Mouse (Mus musculus): ENCODE results near the gene Ldhd. TPM values are rescaled to one million over a fixed set of nuclear protein-coding genes. Genes with fewer than 3 reads are reported as not detected.
A peak's percentile ranks its signal among the peaks of the same experiment; 100 is the strongest.

Gene Ldhd
- polyA plus RNA-seq, 1 experiment from 2014 or later, result 0.45 TPM

GRCm38 (mm10) chr8:111613181-111613580 is 17.0 kb downstream of the Ldhd start:
- ATAC-seq (ENCODE audit: low FRiP score, low TSS enrichment), result no peak
- H3K9me3 ChIP-seq (ENCODE audit: control insufficient read depth, low read length), result no peaks in the 10 kb centered on the region
- no peak for DNase-seq
- no peak overlapping the region for H3K27ac ChIP-seq (replicated peaks; ENCODE audit: low read depth, low read length)
- 85% methylated on average over 5 of the region's 5 CpGs for WGBS
- H3K36me3 ChIP-seq (ENCODE audit: control insufficient read depth, insufficient read depth, low read length), result peaks cover 13% of the 10 kb centered on the region; the same call in 1 of the 2 replicates
- 0 out of 2 replicates have a peak, but pooled peaks cover 6% of the 10 kb centered on the region for H3K4me1 ChIP-seq (ENCODE audit: control insufficient read depth, insufficient read depth, low read length)
- H3K4me3 ChIP-seq (replicated peaks; ENCODE audit: low read depth, low read length), result no peak overlapping the region
- H3K27me3 ChIP-seq (ENCODE audit: control insufficient read depth, insufficient read depth, low read length), result no peaks in the 10 kb centered on the region
- H3K9ac ChIP-seq (replicated peaks; ENCODE audit: low read length), result no peak overlapping the region
- H3K4me2 ChIP-seq (ENCODE audit: low read length), result no peak overlapping the region

- Histone ChIP-seq H3K36me3 (ENCODE audit: control insufficient read depth, insufficient read depth, low read length) (peaks cover 11% of the 10 kb centered on the region; the same call in 1 of the 2 replicates), H3K27me3 (ENCODE audit: control insufficient read depth, insufficient read depth, low read length) (no peaks in the 10 kb centered on the region), H3K9ac (replicated peaks; ENCODE audit: low read length) (no peak overlapping the region), H3K4me1 (ENCODE audit: control insufficient read depth, insufficient read depth, low read length) (no peaks in the 10 kb centered on the region), H3K9me3 (ENCODE audit: control insufficient read depth, low read length) (no peaks in the 10 kb centered on the region), H3K27ac (replicated peaks; ENCODE audit: low read depth, low read length) (no peak overlapping the region), H3K4me3 (replicated peaks; ENCODE audit: low read depth, low read length) (no peak overlapping the region), H3K4me2 (ENCODE audit: low read length) (no peak overlapping the region)
- ATAC-seq (ENCODE audit: low FRiP score, low TSS enrichment), result no peak
- 98% methylated on average over 7 of the region's 7 CpGs for whole genome bisulfite sequencing
- no peak for DNase-seq
These were observed 22.8 kb downstream of the Ldhd start for GRCm38 (mm10) chr8:111607414-111607813.

GRCm38 (mm10) chr8:111606961-111607360 is 23.2 kb downstream of the Ldhd start:
- H3K27ac ChIP-seq (replicated peaks; ENCODE audit: low read depth, low read length), result no peak overlapping the region
- WGBS, result 93% methylated on average over 9 of the region's 9 CpGs

DNA sequence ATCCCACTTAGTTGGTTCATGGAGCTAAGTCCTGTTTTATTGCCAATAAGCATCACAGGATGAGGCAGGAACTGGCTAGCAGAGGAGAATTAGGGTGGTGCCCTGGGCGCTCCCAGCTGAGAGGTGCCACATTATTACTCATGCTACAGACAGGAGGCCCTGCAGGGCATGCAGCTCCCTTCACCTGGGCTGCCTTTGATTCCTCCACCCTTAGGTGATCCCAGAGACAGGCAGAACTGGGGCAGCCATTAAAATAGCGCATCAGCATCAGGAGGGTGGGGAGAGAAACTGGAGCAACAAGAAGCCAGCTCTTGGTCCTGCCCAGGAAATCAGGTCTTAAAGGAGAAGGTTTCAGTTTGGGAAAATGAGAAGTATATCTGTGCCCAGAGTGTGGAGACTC is 25.2 kb downstream of the Ldhd start:
- Histone ChIP-seq H3K9me3 (ENCODE audit: control insufficient read depth, low read length) (no peaks in the 10 kb centered on the region), H3K27ac (replicated peaks; ENCODE audit: low read depth, low read length) (no peak overlapping the region), H3K4me2 (ENCODE audit: low read length) (no peak overlapping the region), H3K4me3 (replicated peaks; ENCODE audit: low read depth, low read length) (no peak overlapping the region), H3K4me1 (ENCODE audit: control insufficient read depth, insufficient read depth, low read length) (no peaks in the 10 kb centered on the region), H3K27me3 (ENCODE audit: control insufficient read depth, insufficient read depth, low read length) (no peaks in the 10 kb centered on the region), H3K9ac (replicated peaks; ENCODE audit: low read length) (no peak overlapping the region), H3K36me3 (ENCODE audit: control insufficient read depth, insufficient read depth, low read length) (0 out of 2 replicates have a peak, but pooled peaks cover 4% of the 10 kb centered on the region)
- no peak for ATAC-seq (ENCODE audit: low FRiP score, low TSS enrichment)
- DNase-seq, result no peak
- 95% methylated on average over 2 of the region's 2 CpGs for WGBS

More at GRCm38 (mm10) chr8:111606961-111607360, 23.2 kb downstream of the Ldhd start:
- Histone ChIP-seq H3K9ac (replicated peaks; ENCODE audit: low read length) (no peak overlapping the region), H3K9me3 (ENCODE audit: control insufficient read depth, low read length) (no peaks in the 10 kb centered on the region), H3K27me3 (ENCODE audit: control insufficient read depth, insufficient read depth, low read length) (no peaks in the 10 kb centered on the region), H3K4me1 (ENCODE audit: control insufficient read depth, insufficient read depth, low read length) (no peaks in the 10 kb centered on the region), H3K36me3 (ENCODE audit: control insufficient read depth, insufficient read depth, low read length) (0 out of 2 replicates have a peak, but pooled peaks cover 7% of the 10 kb centered on the region), H3K4me3 (replicated peaks; ENCODE audit: low read depth, low read length) (no peak overlapping the region), H3K4me2 (ENCODE audit: low read length) (no peak overlapping the region)
- DNase-seq (no peak), ATAC-seq (ENCODE audit: low FRiP score, low TSS enrichment) (no peak)

- DNase-seq (no peak), ATAC-seq (ENCODE audit: low FRiP score, low TSS enrichment) (no peak)
These were observed 28.1 kb downstream of the Ldhd start for GRCm38 (mm10) chr8:111602050-111602449.

DNA sequence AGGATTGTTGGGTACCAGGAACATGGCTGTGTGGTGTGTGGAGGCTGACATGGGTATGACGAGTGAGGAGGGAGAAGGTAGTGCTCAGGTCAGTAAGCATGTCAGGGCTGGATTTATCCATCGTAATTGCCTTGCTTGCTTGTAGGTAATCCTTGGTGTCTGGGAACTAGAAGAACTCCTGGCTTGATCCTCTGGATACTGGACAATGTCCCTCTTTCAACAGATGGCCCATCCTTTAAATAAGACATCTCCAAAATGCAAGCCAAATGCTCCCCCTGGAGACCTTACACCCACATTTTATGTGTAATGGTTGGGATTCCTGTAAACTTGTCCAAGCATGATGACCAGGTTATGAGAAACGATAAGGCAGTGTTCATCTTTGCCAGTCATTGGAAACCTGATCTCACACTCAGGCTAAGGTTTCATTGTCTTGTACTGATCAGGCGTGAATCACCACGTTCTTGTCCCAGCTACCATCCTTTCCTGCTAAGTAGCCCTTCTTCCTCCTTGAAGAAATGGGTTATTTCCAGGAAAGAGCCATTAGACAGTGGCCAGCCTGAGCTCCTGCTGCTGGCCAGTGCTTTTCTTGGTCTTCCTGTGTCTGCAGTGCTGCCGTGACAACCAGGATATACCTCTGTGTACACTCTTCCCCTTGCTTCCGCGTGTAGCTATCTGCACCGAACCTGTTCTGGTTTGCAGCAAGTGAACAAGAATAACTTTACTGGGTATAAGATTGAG is 30.3 kb downstream of the Ldhd start:
- no peaks in the 10 kb centered on the region for H3K36me3 ChIP-seq (ENCODE audit: control insufficient read depth, insufficient read depth, low read length)
- H3K4me1 ChIP-seq (ENCODE audit: control insufficient read depth, insufficient read depth, low read length), result peaks cover 24% of the 10 kb centered on the region
- H3K27me3 ChIP-seq (ENCODE audit: control insufficient read depth, insufficient read depth, low read length), result no peaks in the 10 kb centered on the region
- ATAC-seq (ENCODE audit: low FRiP score, low TSS enrichment) (no peak), DNase-seq (no peak)
- no peak overlapping the region for H3K27ac ChIP-seq (replicated peaks; ENCODE audit: low read depth, low read length)
- no peaks in the 10 kb centered on the region for H3K9me3 ChIP-seq (ENCODE audit: control insufficient read depth, low read length)
- 81% methylated on average over 9 of the region's 9 CpGs for WGBS
- H3K9ac ChIP-seq (replicated peaks; ENCODE audit: low read length), result no peak overlapping the region
- H3K4me3 ChIP-seq (replicated peaks; ENCODE audit: low read depth, low read length), result no peak overlapping the region
- no peak overlapping the region for H3K4me2 ChIP-seq (ENCODE audit: low read length)

More at GRCm38 (mm10) chr8:111602050-111602449, 28.1 kb downstream of the Ldhd start:
- no peak overlapping the region for H3K4me2 ChIP-seq (ENCODE audit: low read length)
- H3K9me3 ChIP-seq (ENCODE audit: control insufficient read depth, low read length), result no peaks in the 10 kb centered on the region
- H3K4me3 ChIP-seq (replicated peaks; ENCODE audit: low read depth, low read length), result no peak overlapping the region
- H3K27me3 ChIP-seq (ENCODE audit: control insufficient read depth, insufficient read depth, low read length), result no peaks in the 10 kb centered on the region
- WGBS, result 97% methylated on average over 4 of the region's 4 CpGs
- H3K9ac ChIP-seq (replicated peaks; ENCODE audit: low read length), result no peak overlapping the region
- H3K27ac ChIP-seq (replicated peaks; ENCODE audit: low read depth, low read length), result no peak overlapping the region
- peaks cover 6% of the 10 kb centered on the region; the same call in 1 of the 2 replicates for H3K4me1 ChIP-seq (ENCODE audit: control insufficient read depth, insufficient read depth, low read length)
- no peaks in the 10 kb centered on the region for H3K36me3 ChIP-seq (ENCODE audit: control insufficient read depth, insufficient read depth, low read length)

DNA sequence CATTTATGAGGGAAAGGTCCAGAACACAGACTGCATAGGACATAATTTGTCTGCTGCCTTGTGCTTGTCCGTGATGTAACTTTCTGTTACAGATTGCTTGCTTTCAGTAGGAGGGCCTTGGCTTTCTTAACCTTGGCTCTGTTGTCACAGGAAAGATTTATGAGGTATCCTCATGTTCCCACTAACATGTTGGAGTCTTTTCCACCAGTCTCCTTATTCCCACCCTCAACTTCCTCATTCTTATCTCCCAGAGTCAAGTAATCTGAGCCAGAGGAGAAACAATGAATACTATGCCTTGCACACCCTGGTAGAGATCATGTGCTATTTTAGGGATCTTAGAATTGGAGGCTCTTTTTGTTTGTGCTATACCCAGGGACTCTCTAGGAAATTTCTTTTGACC is 32.9 kb downstream of the Ldhd start:
- peak overlapping the region; percentile 6; the same call in 1 of the 2 replicates for H3K27ac ChIP-seq (replicated peaks; ENCODE audit: low read depth, low read length)
- H3K4me1 ChIP-seq (ENCODE audit: control insufficient read depth, insufficient read depth, low read length), result peaks cover 37% of the 10 kb centered on the region
- ATAC-seq (ENCODE audit: low FRiP score, low TSS enrichment), result no peak

DNA sequence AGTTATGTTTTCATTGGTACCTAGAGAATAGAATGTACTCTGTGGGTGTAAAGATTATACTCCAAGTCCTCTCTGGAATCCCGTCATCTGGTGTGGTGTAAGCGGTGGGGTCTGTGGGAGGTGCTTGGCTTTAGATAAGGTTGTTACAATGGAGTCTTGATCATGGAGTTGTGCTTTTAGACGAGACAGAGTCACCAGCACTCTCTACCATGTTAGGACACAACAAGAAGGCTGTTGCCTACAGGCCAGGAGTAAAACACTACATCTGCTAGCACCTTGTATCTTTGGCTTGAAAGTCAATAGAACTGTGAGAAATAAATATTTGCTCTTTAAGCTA is 33.7 kb downstream of the Ldhd start:
- Histone ChIP-seq H3K27ac (replicated peaks; ENCODE audit: low read depth, low read length) (no peak overlapping the region), H3K36me3 (ENCODE audit: control insufficient read depth, insufficient read depth, low read length) (no peaks in the 10 kb centered on the region), H3K9ac (replicated peaks; ENCODE audit: low read length) (no peak overlapping the region), H3K9me3 (ENCODE audit: control insufficient read depth, low read length) (no peaks in the 10 kb centered on the region), H3K4me2 (ENCODE audit: low read length) (no peak overlapping the region), H3K27me3 (ENCODE audit: control insufficient read depth, insufficient read depth, low read length) (no peaks in the 10 kb centered on the region), H3K4me3 (replicated peaks; ENCODE audit: low read depth, low read length) (no peak overlapping the region), H3K4me1 (ENCODE audit: control insufficient read depth, insufficient read depth, low read length) (peaks cover 43% of the 10 kb centered on the region)
- ATAC-seq (ENCODE audit: low FRiP score, low TSS enrichment) (no peak), DNase-seq (no peak)
- WGBS, result 69% methylated on average over 3 of the region's 3 CpGs

More for the DNA sequence above, 32.9 kb downstream of the Ldhd start:
- Histone ChIP-seq H3K4me2 (ENCODE audit: low read length) (no peak overlapping the region), H3K9ac (replicated peaks; ENCODE audit: low read length) (no peak overlapping the region), H3K27me3 (ENCODE audit: control insufficient read depth, insufficient read depth, low read length) (no peaks in the 10 kb centered on the region), H3K36me3 (ENCODE audit: control insufficient read depth, insufficient read depth, low read length) (no peaks in the 10 kb centered on the region), H3K4me3 (replicated peaks; ENCODE audit: low read depth, low read length) (no peak overlapping the region), H3K9me3 (ENCODE audit: control insufficient read depth, low read length) (no peaks in the 10 kb centered on the region)
- DNase-seq, result no peak
- WGBS, result 78% methylated on average over 1 of the region's 1 CpGs
